Mouse (Mus musculus) gastrocnemius, postnatal 14 days (tissue): ENCODE measurements around the gene Nptx1. TPM values are rescaled to one million over a fixed set of nuclear protein-coding genes. Genes with fewer than 3 reads are reported as not detected.
A peak's percentile ranks its signal among the peaks of the same experiment; 100 is the strongest.

Experiments
- DNase-seq: peaks from one replicate; pipeline ENCODE4 v3.0.0; 2021; ENCODE audit warnings: mixed read lengths
- intact Hi-C: fragments of 180-260 bp; cut with DNase I; formaldehyde crosslinking; loops from one replicate; pipeline ENCODE4 v1.15.1; 2025; ENCODE audit warnings: low total_unique reads
- total RNA-seq, 2 experiments: library from RNA; stranded (reverse); gene quantifications; 2 replicates each; pipeline ENCODE4 v1.2.3; 2021

Nptx1 gene
- total RNA-seq, 2 experiments from 2014 or later = 0.35 to 0.40 TPM

GRCm38 (mm10) chr11:119533745-119534144 is 13.8 kb downstream of the Nptx1 start:
- intact Hi-C loops = no loop called here
- DNase-seq = no peak

- no peak for DNase-seq
- intact Hi-C loops = no loop called here
Measured at GRCm38 (mm10) chr11:119532460-119532859, 15.1 kb downstream of the Nptx1 start.

GRCm38 (mm10) chr11:119528930-119529329 is 18.6 kb downstream of the Nptx1 start:
- DNase-seq = no peak

DNA sequence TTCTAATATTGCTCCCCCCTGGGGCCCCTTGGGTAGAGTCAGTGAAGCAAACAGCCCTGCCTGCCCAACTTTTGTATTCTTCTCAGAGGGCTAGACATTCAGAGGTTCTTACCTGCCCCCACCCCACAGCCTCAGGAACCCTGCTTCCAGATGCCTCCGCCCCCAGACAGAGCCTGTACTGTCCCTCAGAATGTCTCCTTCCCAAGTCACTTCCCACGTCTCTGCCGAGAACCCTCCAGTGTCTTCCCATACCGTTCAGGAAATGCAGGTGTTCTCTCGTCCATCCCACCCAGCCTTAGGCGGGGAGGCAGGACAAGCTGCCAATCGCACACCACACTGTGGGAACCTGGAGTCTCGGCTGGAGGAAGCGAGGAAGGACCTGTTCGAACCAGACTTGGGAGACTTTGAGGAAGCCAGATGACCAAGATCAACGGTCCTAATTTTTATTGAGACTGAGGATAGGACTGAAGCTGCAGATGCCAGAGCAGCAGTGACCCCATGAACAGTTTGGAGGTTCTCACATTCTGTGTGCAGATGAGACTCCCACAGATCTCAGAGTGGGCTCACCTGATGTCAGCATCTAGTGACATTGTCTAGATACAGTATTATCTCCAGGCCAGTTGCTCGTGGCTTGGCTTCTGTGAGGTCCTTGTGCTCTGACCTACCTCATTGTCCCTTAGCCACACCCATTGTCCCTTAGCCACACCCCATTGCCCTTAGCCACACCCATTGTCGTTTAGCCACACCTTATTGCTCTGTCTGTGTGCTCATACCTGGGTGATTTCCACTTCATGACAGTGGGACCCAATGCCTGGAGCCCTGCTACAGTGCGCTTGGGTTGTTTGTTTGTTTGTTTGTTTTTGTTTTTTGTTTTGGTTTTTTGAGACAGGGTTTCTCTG is 21.2 kb downstream of the Nptx1 start:
- DNase-seq = no peak
- intact Hi-C loops = no loop called here

More at GRCm38 (mm10) chr11:119528930-119529329, 18.6 kb downstream of the Nptx1 start:
- intact Hi-C loops = no loop called here

DNA sequence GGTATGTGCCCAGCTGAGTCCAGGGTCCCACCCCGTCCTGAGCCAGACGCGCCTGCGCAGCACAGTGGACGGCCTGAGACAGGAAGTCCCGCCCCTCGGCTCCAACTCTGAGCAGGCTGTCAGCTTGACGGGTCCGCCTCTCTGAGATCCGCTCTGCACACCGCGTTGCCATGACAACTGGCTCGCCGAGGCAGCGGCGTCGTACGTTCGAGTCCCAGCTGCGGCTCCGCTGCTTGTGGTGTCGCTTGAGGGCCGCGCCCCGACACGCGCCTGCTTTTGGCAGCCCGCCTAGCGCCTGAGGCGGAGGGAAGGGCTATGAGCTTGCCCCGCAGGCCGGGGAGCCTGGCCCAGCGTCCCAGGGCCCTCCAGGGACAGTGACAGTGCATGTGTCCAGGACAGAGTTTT is 23.0 kb downstream of the Nptx1 start:
- DNase-seq = peak; percentile 86
- intact Hi-C loops = no loop called here

GRCm38 (mm10) chr11:119523392-119523791 is 24.2 kb downstream of the Nptx1 start:
- DNase-seq = no peak
- intact Hi-C loops = no loop called here

- peak; percentile 43 for DNase-seq
- intact Hi-C loops = no loop called here
Measured at GRCm38 (mm10) chr11:119522779-119523178, 24.8 kb downstream of the Nptx1 start.

GRCm38 (mm10) chr11:119521920-119522710 is 25.4 kb downstream of the Nptx1 start:
- no peak for DNase-seq

GRCm38 (mm10) chr11:119520713-119521063 is 26.9 kb downstream of the Nptx1 start:
- intact Hi-C loops = no loop called here
- DNase-seq = no peak

More at GRCm38 (mm10) chr11:119521920-119522710, 25.4 kb downstream of the Nptx1 start:
- intact Hi-C loops = no loop called here

- intact Hi-C loops = no loop called here
- no peak for DNase-seq
Measured at GRCm38 (mm10) chr11:119520005-119520712, 27.4 kb downstream of the Nptx1 start.

GRCm38 (mm10) chr11:119519387-119519786 is 28.2 kb downstream of the Nptx1 start:
- intact Hi-C loops = no loop called here
- DNase-seq = no peak

DNA sequence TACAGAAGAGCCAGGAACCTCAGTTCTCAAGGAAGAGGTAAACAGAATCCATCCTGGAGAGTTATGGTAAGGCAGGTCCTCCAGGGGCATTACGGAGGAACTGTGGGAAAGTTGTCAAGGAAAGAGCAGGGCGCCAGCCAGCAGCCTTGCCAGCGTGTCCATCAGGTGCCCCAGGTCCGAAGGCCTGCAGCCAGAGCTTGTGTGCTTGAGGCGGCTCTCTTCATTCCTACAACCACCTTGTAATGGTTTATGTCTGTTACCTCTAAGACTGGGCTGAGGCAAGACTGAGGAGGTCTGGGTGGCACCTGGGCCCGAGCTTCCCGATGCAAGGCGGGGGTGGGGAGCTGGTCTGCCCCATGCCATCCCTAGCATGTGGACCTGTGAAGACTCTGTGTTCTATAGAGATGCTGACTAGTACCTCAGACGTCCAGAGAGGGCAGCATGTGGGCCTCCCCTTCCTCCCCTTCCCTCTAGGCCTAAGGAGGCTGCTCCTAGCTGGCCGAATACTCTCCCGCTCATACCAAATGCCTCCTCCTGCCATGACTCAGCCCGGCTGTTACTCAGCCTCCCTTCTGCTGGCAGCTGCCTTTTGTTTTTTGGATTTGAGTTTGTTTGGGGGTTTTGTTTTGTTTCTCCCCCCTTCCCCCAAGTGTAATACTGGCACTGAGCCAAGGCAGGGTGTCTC is 30.7 kb downstream of the Nptx1 start:
- peak; percentile 31 for DNase-seq
- intact Hi-C loops = no loop called here

DNA sequence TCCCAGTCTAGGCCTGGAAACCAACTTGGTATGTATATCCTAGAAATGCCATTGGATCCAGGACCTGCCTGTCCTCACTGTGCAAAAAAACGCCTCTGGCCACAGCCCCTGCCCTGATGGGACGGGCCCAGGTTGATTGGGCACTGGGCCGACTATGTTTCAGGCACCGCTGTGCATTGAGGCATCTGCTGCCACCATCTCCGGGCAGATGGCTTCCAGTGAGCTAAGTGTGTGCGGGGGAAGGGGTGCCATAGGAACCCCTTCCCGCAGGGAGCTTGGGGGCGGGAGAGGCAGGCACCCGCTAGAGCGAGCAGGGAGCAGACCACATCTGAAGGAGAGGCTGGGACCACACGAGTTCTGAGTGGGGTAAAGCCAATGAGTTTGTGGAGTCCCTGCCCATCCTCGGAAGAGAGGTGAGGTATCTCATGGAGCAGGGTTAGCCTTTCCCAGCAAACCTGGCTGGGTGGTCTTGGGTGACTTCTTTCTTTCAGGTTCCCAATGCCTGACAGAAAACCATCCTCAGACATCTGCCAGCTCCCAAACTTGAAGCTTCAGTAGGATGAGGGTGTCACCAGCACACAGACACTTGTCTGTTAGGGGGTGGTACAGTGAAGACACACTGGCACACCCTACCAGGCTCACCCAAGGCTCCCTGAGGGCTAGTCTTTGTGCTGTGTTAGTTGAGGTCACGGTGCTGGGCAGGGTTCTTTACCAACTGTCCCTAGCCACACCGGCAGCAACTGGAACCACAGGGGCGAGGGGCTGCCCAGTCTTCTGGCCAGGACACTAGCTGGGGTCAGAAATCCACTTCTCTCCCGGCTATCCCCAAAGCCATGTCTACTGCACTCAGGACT is 31.5 kb downstream of the Nptx1 start:
- intact Hi-C loops = no loop called here
- no peak for DNase-seq

GRCm38 (mm10) chr11:119514967-119515636 is 32.5 kb downstream of the Nptx1 start:
- intact Hi-C loops = no loop called here

DNA sequence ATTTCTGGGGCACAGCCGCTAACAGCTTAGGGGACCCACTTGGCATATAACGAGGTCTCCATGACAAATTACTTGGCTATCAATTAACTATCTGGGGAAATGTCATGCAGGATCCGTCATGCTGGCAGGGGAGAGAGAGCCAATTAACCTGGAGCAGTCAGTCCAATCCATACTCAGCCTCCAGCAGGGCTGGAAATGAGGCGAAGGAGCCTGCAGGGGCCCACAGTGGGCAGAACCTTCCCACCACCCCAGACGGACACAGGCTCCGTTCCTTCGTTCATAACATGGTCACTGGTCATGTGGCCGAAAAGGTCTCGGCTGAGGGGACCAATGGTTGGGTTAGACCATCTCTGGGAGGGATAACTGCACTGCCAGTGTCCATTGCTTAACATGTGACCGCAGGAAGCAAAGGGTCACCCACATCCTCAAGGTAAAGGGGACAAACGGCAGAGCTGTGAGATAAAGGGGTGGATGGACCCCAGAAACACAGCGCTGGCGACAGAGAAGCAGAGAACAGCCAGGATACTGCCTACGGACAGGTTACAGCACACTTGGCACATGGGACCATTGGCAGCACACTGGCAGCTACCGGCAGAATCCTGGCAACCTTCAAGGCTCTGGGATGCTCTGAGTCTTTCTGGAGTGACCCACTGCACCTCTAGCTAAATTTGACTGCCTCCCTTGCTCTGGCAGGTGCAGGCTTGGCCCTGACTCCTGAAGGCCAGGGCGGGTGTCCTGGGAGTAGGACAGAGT is 33.3 kb downstream of the Nptx1 start:
- intact Hi-C loops = no loop called here
- DNase-seq = no peak

More at GRCm38 (mm10) chr11:119514967-119515636, 32.5 kb downstream of the Nptx1 start:
- DNase-seq = no peak

DNA sequence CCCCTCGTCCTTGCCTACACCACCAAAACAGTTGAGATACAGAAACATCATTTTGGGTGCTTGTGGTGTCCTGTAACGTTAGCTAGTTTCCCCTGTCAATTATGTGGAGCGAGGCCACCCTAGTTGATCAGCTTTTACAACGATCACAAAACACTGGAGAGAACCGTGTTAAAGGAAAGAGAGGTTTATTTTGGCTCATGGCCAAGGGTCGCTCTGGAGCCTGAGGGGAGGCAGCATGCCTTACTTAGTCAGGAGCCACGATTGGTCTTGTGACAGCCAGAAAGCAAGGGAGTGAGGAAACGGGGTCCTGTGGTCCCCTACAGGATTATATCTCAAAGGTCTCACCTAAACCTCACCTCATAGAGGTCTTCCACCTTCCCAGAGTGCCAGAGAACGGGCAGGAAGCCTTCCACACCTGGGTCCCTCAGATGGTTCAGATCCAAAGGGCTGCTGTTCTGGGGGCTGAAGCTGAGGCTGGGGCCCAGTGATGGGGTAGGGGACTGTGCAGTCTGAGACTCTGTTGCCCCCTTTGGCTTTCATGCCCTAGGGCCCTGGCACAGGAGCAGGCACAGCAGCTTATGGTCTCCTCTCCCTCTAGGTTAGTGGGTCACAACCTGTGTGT is 34.4 kb downstream of the Nptx1 start:
- DNase-seq = no peak
- intact Hi-C loops = no loop called here
